Mouse (Mus musculus): ENCODE results near the gene Tff1.

- no peak for TF ChIP-seq POLR2A (IDR thresholded peaks at IDR 0.05; ENCODE audit: low read depth, low read length)
- no peak for TF ChIP-seq CTCF (IDR thresholded peaks at IDR 0.05; ENCODE audit: extremely low read depth, insufficient read depth, insufficient read length, insufficient replicate concordance)
Observed at GRCm38 (mm10) chr17:31162607-31163006, 2.5 kb downstream of the Tff1 start.
